Mouse (Mus musculus): ENCODE measurements at regions not wholly inside any gene's neighbourhood (a gene's known extent, or its start where the extent isn't known, plus 50 kb on each side); places are given as distances from the start of the nearest gene placed in this dataset.

DNA sequence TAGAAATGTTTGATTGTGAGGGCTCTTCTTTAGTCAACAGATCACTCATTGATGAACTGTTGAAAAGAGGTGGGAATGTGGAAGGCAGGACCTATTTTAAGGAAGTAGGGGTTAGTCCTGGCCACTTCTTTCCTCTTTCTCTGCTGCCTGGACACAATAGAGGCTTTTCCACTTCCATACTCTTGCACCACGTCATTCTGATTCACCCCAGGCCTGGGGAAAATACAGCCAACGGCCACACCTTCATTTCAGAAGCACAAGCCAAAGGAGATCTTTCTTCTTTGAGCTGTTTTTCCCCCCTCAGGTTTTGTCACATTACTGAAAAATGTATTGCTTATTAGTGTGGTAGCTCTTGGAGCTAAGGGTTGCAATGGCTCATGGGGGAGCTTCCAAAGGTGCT lies 237.9 kb upstream of the Dcn start:
- TF ChIP-seq CTCF (IDR thresholded peaks at IDR 0.05; ENCODE audit: control insufficient read depth, insufficient read depth, insufficient replicate concordance, low read depth, low read length) (no peak), POLR2A (IDR thresholded peaks at IDR 0.05; ENCODE audit: control insufficient read depth, low read depth, low read length) (no peak)
